Mouse (Mus musculus): Measurements from ENCODE around the gene Pde8b. TPM values are rescaled to one million over a fixed set of nuclear protein-coding genes. Genes with fewer than 3 reads are reported as not detected.

Gene Pde8b
- total RNA-seq, 1 experiment = 0.40 TPM

- Histone ChIP-seq H3K9ac (ENCODE audit: insufficient read depth, low read depth, low read length, poor library complexity, severe bottlenecking) (no peak overlapping the region), H3K36me3 (ENCODE audit: control insufficient read depth, insufficient read depth, low read length, poor library complexity, severe bottlenecking) (no peaks in the 10 kb centered on the region), H3K9me3 (ENCODE audit: control insufficient read depth, insufficient read depth, low read depth, low read length) (no peaks in the 10 kb centered on the region), H3K27ac (ENCODE audit: insufficient read depth, low read depth, low read length, poor library complexity, severe bottlenecking) (no peak overlapping the region), H3K4me1 (ENCODE audit: control insufficient read depth in 2 of 2, insufficient read depth in 2 of 2, low read length in 2 of 2, poor library complexity in 1 of 2) (no peaks in the 10 kb centered on the region), H3K4me3 (ENCODE audit: insufficient read depth in 1 of 2, low read depth in 1 of 2, low read length in 2 of 2, poor library complexity in 1 of 2, severe bottlenecking in 1 of 2) (no peak overlapping the region)
- TF ChIP-seq HCFC1 (IDR thresholded peaks at IDR 0.05; ENCODE audit: borderline replicate concordance, insufficient read depth, low read length) (no peak), ZNF384 (IDR thresholded peaks at IDR 0.05; ENCODE audit: low read depth, low read length) (no peak), ZC3H11A (IDR thresholded peaks at IDR 0.05; ENCODE audit: borderline replicate concordance, low read depth, low read length) (no peak), CHD2 (IDR thresholded peaks at IDR 0.05; ENCODE audit: low read depth, low read length) (no peak), MAFK (IDR thresholded peaks at IDR 0.05; ENCODE audit: insufficient read depth, low read depth, low read length) (no peak)
- in situ Hi-C loops (cut with MboI; ENCODE audit: low sequenced_read_pairs in 2 of 2, unreplicated experiment in 2 of 2) = no loop called here
- no peak for DNase-seq (ENCODE audit: low read depth, low spot score)
Observed at GRCm38 (mm10) chr13:95073445-95074172, 176.5 kb downstream of the Pde8b start.

GRCm38 (mm10) chr13:95070268-95070667 is 179.9 kb downstream of the Pde8b start:
- no peaks in the 10 kb centered on the region for H3K4me1 ChIP-seq (ENCODE audit: control insufficient read depth in 2 of 2, insufficient read depth in 2 of 2, low read length in 2 of 2, poor library complexity in 1 of 2)
- in situ Hi-C loops (cut with MboI; ENCODE audit: low sequenced_read_pairs in 2 of 2, unreplicated experiment in 2 of 2) = no loop called here
- H3K36me3 ChIP-seq (ENCODE audit: control insufficient read depth, insufficient read depth, low read length, poor library complexity, severe bottlenecking) = no peaks in the 10 kb centered on the region
- TF ChIP-seq ZC3H11A (IDR thresholded peaks at IDR 0.05; ENCODE audit: borderline replicate concordance, low read depth, low read length) = peak; percentile 60; the same call in 1 of the 2 replicates
- no peak for TF ChIP-seq MAFK (IDR thresholded peaks at IDR 0.05; ENCODE audit: insufficient read depth, low read depth, low read length)
- DNase-seq (ENCODE audit: low read depth, low spot score) = no peak
- no peak overlapping the region for H3K9ac ChIP-seq (ENCODE audit: insufficient read depth, low read depth, low read length, poor library complexity, severe bottlenecking)
- no peak overlapping the region for H3K4me3 ChIP-seq (ENCODE audit: insufficient read depth in 1 of 2, low read depth in 1 of 2, low read length in 2 of 2, poor library complexity in 1 of 2, severe bottlenecking in 1 of 2)
- no peaks in the 10 kb centered on the region for H3K9me3 ChIP-seq (ENCODE audit: control insufficient read depth, insufficient read depth, low read depth, low read length)
- H3K27ac ChIP-seq (ENCODE audit: insufficient read depth, low read depth, low read length, poor library complexity, severe bottlenecking) = no peak overlapping the region

GRCm38 (mm10) chr13:95067854-95068253 is 182.3 kb downstream of the Pde8b start:
- no peak for DNase-seq (ENCODE audit: low read depth, low spot score)
- Histone ChIP-seq H3K36me3 (ENCODE audit: control insufficient read depth, insufficient read depth, low read length, poor library complexity, severe bottlenecking) (no peaks in the 10 kb centered on the region), H3K9me3 (ENCODE audit: control insufficient read depth, insufficient read depth, low read depth, low read length) (no peaks in the 10 kb centered on the region), H3K9ac (ENCODE audit: insufficient read depth, low read depth, low read length, poor library complexity, severe bottlenecking) (no peak overlapping the region), H3K27ac (ENCODE audit: insufficient read depth, low read depth, low read length, poor library complexity, severe bottlenecking) (no peak overlapping the region), H3K4me1 (ENCODE audit: control insufficient read depth in 2 of 2, insufficient read depth in 2 of 2, low read length in 2 of 2, poor library complexity in 1 of 2) (no peaks in the 10 kb centered on the region), H3K4me3 (ENCODE audit: insufficient read depth in 1 of 2, low read depth in 1 of 2, low read length in 2 of 2, poor library complexity in 1 of 2, severe bottlenecking in 1 of 2) (no peak overlapping the region)
- TF ChIP-seq ZC3H11A (IDR thresholded peaks at IDR 0.05; ENCODE audit: borderline replicate concordance, low read depth, low read length) (no peak), CHD2 (IDR thresholded peaks at IDR 0.05; ENCODE audit: low read depth, low read length) (no peak), ZNF384 (IDR thresholded peaks at IDR 0.05; ENCODE audit: low read depth, low read length) (no peak), HCFC1 (IDR thresholded peaks at IDR 0.05; ENCODE audit: borderline replicate concordance, insufficient read depth, low read length) (no peak)
- in situ Hi-C loops (cut with MboI; ENCODE audit: low sequenced_read_pairs in 2 of 2, unreplicated experiment in 2 of 2) = no loop called here

GRCm38 (mm10) chr13:95063390-95064017 is 186.6 kb downstream of the Pde8b start:
- in situ Hi-C loops (cut with MboI; ENCODE audit: low sequenced_read_pairs in 2 of 2, unreplicated experiment in 2 of 2) = no loop called here
- H3K4me3 ChIP-seq (ENCODE audit: insufficient read depth in 1 of 2, low read depth in 1 of 2, low read length in 2 of 2, poor library complexity in 1 of 2, severe bottlenecking in 1 of 2) = no peak overlapping the region
- H3K9ac ChIP-seq (ENCODE audit: insufficient read depth, low read depth, low read length, poor library complexity, severe bottlenecking) = no peak overlapping the region
- no peaks in the 10 kb centered on the region for H3K36me3 ChIP-seq (ENCODE audit: control insufficient read depth, insufficient read depth, low read length, poor library complexity, severe bottlenecking)
- no peak overlapping the region for H3K27ac ChIP-seq (ENCODE audit: insufficient read depth, low read depth, low read length, poor library complexity, severe bottlenecking)
- no peaks in the 10 kb centered on the region for H3K9me3 ChIP-seq (ENCODE audit: control insufficient read depth, insufficient read depth, low read depth, low read length)
- DNase-seq (ENCODE audit: low read depth, low spot score) = no peak
- TF ChIP-seq ZNF384 (IDR thresholded peaks at IDR 0.05; ENCODE audit: low read depth, low read length) (no peak), ZC3H11A (IDR thresholded peaks at IDR 0.05; ENCODE audit: borderline replicate concordance, low read depth, low read length) (no peak), CHD2 (IDR thresholded peaks at IDR 0.05; ENCODE audit: low read depth, low read length) (no peak), HCFC1 (IDR thresholded peaks at IDR 0.05; ENCODE audit: borderline replicate concordance, insufficient read depth, low read length) (no peak), MAFK (IDR thresholded peaks at IDR 0.05; ENCODE audit: insufficient read depth, low read depth, low read length) (no peak)
- H3K4me1 ChIP-seq (ENCODE audit: control insufficient read depth in 2 of 2, insufficient read depth in 2 of 2, low read length in 2 of 2, poor library complexity in 1 of 2) = no peaks in the 10 kb centered on the region
